Mouse (Mus musculus) neural tube, embryonic 15.5 days (tissue): ENCODE results near the gene Vps4b. TPM values are rescaled to one million over a fixed set of nuclear protein-coding genes. Genes with fewer than 3 reads are reported as not detected.

ENCODE experiments used
- ATAC-seq: fragments of 200-750 bp; cut with Nextera tagmentation; 2 replicates; pipeline ENCODE4 v1.8.0; 2017; ENCODE audit warnings: mild to moderate bottlenecking, moderate TSS enrichment, moderate library complexity; ENCODE audit not compliant: low FRiP score
- H3K27ac ChIP-seq: fragments of 300-500 bp; sonication (generic); replicated peaks from 2 replicates; pipeline ENCODE4 v1.5.1; 2015; ENCODE audit warnings: mild to moderate bottlenecking, inconsistent platforms
- H3K27me3 ChIP-seq: fragments of 300-500 bp; sonication (generic); replicated peaks from 2 replicates; pipeline ENCODE4 v1.6.1; 2015; ENCODE audit warnings: inconsistent platforms
- H3K36me3 ChIP-seq: fragments of 300-500 bp; sonication (generic); 2 replicates; pipeline ENCODE4 v1.6.1; 2015; ENCODE audit warnings: inconsistent platforms
- H3K4me1 ChIP-seq: fragments of 300-500 bp; sonication (generic); 2 replicates; pipeline ENCODE4 v1.6.1; 2015; ENCODE audit warnings: inconsistent platforms
- H3K4me2 ChIP-seq: fragments of 300-500 bp; sonication (generic); 2 replicates; pipeline ENCODE4 v1.6.1; 2015; ENCODE audit warnings: inconsistent platforms, mild to moderate bottlenecking, moderate library complexity
- H3K4me3 ChIP-seq: fragments of 300-500 bp; sonication (generic); replicated peaks from 2 replicates; pipeline ENCODE4 v1.5.1; 2015; ENCODE audit warnings: mild to moderate bottlenecking, inconsistent platforms
- H3K9ac ChIP-seq: fragments of 300-500 bp; sonication (generic); replicated peaks from 2 replicates; pipeline ENCODE4 v1.6.1; 2015; ENCODE audit warnings: mild to moderate bottlenecking, inconsistent platforms
- H3K9me3 ChIP-seq: fragments of 300-500 bp; sonication (generic); replicated peaks from 2 replicates; pipeline ENCODE4 v1.6.1; 2016; ENCODE audit warnings: inconsistent platforms
- WGBS: fragments of 180-500 bp; shearing (Covaris S2); methylation state at CpG from one replicate; pipeline ENCODE4 v1.1.7; 2015; ENCODE audit warnings: mixed read lengths; 5-methylcytosine and 5-hydroxymethylcytosine counted together
- polyA plus RNA-seq: library from polyadenylated mRNA; unstranded; fragments of >200 nt; fragmentation: Nextera tagmentation; extraction: Ambion mirVana; gene quantifications from 2 replicates; pipeline ENCODE4 v1.2.1, GENCODE M21; 2015

Gene Vps4b
- polyA plus RNA-seq, 1 experiment from 2014 or later = 29.0 TPM

- Histone ChIP-seq H3K27me3 (no peaks in the 10 kb centered on the region), H3K36me3 (no peaks in the 10 kb centered on the region), H3K27ac (peak overlapping the region; percentile 95; the same call in 1 of the 2 replicates), H3K4me2 (peak overlapping the region; percentile 80; the same call in 1 of the 2 replicates), H3K4me3 (peak overlapping the region; percentile 68; the same call in 1 of the 2 replicates), H3K4me1 (peaks cover 29% of the 10 kb centered on the region), H3K9me3 (no peaks in the 10 kb centered on the region), H3K9ac (peak overlapping the region; percentile 95; the same call in 1 of the 2 replicates)
- no peak for ATAC-seq
- 87% methylated on average over 13 of the region's 13 CpGs for WGBS
Observed at GRCm38 (mm10) chr1:106715111-106716083, 81.1 kb downstream of the Vps4b start.

GRCm38 (mm10) chr1:106714530-106714981, 82.0 kb downstream of the Vps4b start:
- WGBS = 3% methylated on average over 20 of the region's 21 CpGs
- Histone ChIP-seq H3K27me3 (no peaks in the 10 kb centered on the region), H3K4me1 (peaks cover 31% of the 10 kb centered on the region), H3K27ac (peak overlapping the region; percentile 95), H3K9me3 (no peaks in the 10 kb centered on the region), H3K4me3 (peak overlapping the region; percentile 68), H3K4me2 (peak overlapping the region; percentile 80), H3K9ac (peak overlapping the region; percentile 95), H3K36me3 (no peaks in the 10 kb centered on the region)
- peak; percentile 76 for ATAC-seq

Other genes with a start within 250 kb of the Vps4b start
- gene Bcl2, start 82.5 kb downstream of the Vps4b start, polyA plus RNA-seq = 16.7 and 20.9 TPM in 2 replicates
- gene Kdsr, start 37.0 kb downstream of the Vps4b start, polyA plus RNA-seq = 10.1 and 12.1 TPM in 2 replicates
- gene Serpinb5, start 64.4 kb upstream of the Vps4b start, polyA plus RNA-seq = 0.29 and 0.41 TPM in 2 replicates
- gene Serpinb12, start 137.7 kb upstream of the Vps4b start, polyA plus RNA-seq = 0.12 and 0.47 TPM in 2 replicates
- not detected in 2 replicates for gene Serpinb13, start 184.3 kb upstream of the Vps4b start, polyA plus RNA-seq